Mouse (Mus musculus) cortical plate, adult 2 months (tissue): Measurements from ENCODE around the gene Atp2c1. TPM values are rescaled to one million over a fixed set of nuclear protein-coding genes. Genes with fewer than 3 reads are reported as not detected.

ENCODE experiments used
- H3K27ac ChIP-seq: fragments of 200-500 bp; 2 replicates; pipeline ENCODE4 v1.5.1; 2012; ENCODE audit warnings: low read length, control low read depth, inconsistent platforms; ENCODE audit not compliant: insufficient read depth
- H3K4me1 ChIP-seq: fragments of 200-500 bp; 2 replicates; pipeline ENCODE4 v1.6.1; 2011; ENCODE audit warnings: low read length; ENCODE audit not compliant: control insufficient read depth, insufficient read depth
- H3K4me3 ChIP-seq: fragments of 200-500 bp; 2 replicates; pipeline ENCODE4 v1.5.1; 2011; ENCODE audit warnings: mild to moderate bottlenecking, low read length, control low read depth; ENCODE audit not compliant: insufficient read depth
- CTCF ChIP-seq: fragments of 200-500 bp; IDR thresholded peaks from 2 replicates; pipeline ENCODE4 v1.5.1; 2011; ENCODE audit warnings: mild to moderate bottlenecking, control low read depth, low read length; ENCODE audit not compliant: insufficient read depth; ENCODE audit errors: extremely low read depth
- POLR2A ChIP-seq: fragments of 200-500 bp; IDR thresholded peaks from 2 replicates; pipeline ENCODE4 v1.6.1; 2011; ENCODE audit warnings: mild to moderate bottlenecking, low read length, control low read depth; ENCODE audit not compliant: insufficient read depth; ENCODE audit errors: extremely low read depth
- polyA plus RNA-seq: library from polyadenylated mRNA; depleted of rRNA; stranded (reverse); fragments of >200 nt; gene quantifications from 2 replicates; pipeline ENCODE4 v1.2.3, GENCODE M21; 2012

The Atp2c1 gene
- polyA plus RNA-seq, 1 experiment = 131 TPM

GRCm38 (mm10) chr9:105492744-105493143 is 34.4 kb downstream of the Atp2c1 start:
- H3K4me1 ChIP-seq = peaks cover 10% of the 10 kb centered on the region
- no peak for TF ChIP-seq CTCF
- no peak for TF ChIP-seq POLR2A
- H3K4me3 ChIP-seq = no peak overlapping the region; the same call in 1 of the 2 replicates

DNA sequence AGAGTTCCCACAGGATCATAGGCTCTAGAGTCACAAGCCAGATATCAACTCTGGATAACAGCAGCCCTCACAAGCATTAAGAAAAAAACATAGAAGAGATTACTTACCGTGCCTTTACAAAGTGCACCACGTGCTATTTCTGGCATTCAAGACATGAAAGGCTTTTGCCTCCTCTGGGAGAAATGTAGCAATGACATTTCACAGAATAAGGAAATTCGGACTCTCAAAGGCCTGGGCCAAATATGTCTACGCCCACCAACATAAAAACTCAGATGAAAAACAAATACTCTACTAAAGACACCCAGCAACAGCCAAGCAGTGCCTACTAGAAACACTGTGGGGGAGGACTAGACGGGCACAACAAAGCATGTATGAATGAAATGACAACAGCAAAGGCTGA is 38.8 kb downstream of the Atp2c1 start:
- Histone ChIP-seq H3K4me3 (no peak overlapping the region), H3K27ac (no peak overlapping the region), H3K4me1 (peaks cover 25% of the 10 kb centered on the region)
- TF ChIP-seq CTCF (no peak), POLR2A (no peak)

More at GRCm38 (mm10) chr9:105492744-105493143, 34.4 kb downstream of the Atp2c1 start:
- no peak overlapping the region for H3K27ac ChIP-seq

- TF ChIP-seq POLR2A (no peak), CTCF (no peak)
- Histone ChIP-seq H3K4me1 (peaks cover 34% of the 10 kb centered on the region), H3K27ac (peak overlapping the region; percentile 48; the same call in 1 of the 2 replicates), H3K4me3 (no peak overlapping the region)
Measured at GRCm38 (mm10) chr9:105484338-105485084, 42.6 kb downstream of the Atp2c1 start.

DNA sequence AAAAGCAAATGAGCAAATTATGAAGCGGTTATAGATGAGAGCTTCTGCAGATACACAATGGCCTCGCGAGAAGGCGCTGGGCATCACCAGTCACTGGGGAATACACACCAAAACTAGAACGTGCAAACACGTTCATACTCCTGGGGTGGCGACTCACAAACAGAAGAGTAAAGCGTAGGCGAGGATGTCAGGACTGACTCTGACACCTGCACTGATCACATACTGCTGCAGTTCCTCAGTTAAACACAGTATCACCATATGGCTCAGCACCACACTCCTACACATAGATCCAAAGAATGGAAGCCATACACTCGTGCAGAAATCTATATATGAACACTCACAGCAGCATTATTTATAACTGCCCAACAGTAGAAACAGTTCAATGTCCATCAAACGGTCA is 43.2 kb downstream of the Atp2c1 start:
- Histone ChIP-seq H3K27ac (no peak overlapping the region), H3K4me3 (no peak overlapping the region), H3K4me1 (peaks cover 33% of the 10 kb centered on the region)
- TF ChIP-seq CTCF = no peak
- no peak for TF ChIP-seq POLR2A

GRCm38 (mm10) chr9:105482715-105483510 is 44.2 kb downstream of the Atp2c1 start:
- no peak for TF ChIP-seq POLR2A
- H3K4me3 ChIP-seq = no peak overlapping the region
- H3K27ac ChIP-seq = no peak overlapping the region
- H3K4me1 ChIP-seq = peaks cover 31% of the 10 kb centered on the region

DNA sequence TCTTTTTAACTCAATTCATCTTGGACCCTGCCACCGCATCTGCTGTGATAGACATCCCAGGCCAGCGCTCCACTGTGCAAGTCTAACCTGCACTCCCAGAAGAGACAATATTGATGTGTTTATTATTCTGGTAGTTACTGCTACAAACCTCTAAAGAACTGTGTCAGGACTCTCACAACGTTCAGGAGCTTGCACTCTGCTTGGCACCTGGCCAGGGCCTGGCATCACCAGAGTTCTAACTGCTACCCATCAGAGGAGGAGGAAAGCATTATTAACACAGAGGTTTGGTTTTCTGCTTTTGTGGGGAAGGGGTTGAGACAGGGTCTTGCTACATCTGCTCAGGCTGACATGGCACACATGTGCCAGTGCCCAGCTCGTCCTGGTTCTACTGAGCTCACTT is 45.0 kb downstream of the Atp2c1 start:
- Histone ChIP-seq H3K27ac (no peak overlapping the region), H3K4me1 (peaks cover 29% of the 10 kb centered on the region), H3K4me3 (no peak overlapping the region)
- no peak for TF ChIP-seq CTCF
- TF ChIP-seq POLR2A = no peak

DNA sequence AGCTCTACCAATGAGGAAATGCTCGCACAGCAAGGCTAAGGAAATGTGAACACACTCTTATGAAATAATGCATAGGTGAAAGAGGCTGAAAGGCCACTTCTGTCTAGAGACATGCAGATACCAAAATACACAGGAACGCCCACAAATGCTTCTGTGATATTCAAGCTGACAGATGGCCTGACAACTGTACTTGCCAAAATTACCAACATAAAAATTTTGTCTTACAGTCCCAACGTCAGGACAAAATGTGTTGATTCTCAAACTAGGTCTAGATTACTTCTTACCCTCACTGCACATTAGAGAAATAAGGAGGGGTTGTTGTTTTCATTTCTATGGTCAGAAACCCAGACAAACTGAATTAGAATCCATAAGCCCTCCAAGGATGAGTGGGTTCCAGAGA is 51.0 kb downstream of the Atp2c1 start:
- no peak for TF ChIP-seq POLR2A
- TF ChIP-seq CTCF = no peak
- peaks cover 11% of the 10 kb centered on the region; the same call in 1 of the 2 replicates for H3K4me1 ChIP-seq
- H3K27ac ChIP-seq = peak overlapping the region; percentile 74
- no peak overlapping the region for H3K4me3 ChIP-seq

DNA sequence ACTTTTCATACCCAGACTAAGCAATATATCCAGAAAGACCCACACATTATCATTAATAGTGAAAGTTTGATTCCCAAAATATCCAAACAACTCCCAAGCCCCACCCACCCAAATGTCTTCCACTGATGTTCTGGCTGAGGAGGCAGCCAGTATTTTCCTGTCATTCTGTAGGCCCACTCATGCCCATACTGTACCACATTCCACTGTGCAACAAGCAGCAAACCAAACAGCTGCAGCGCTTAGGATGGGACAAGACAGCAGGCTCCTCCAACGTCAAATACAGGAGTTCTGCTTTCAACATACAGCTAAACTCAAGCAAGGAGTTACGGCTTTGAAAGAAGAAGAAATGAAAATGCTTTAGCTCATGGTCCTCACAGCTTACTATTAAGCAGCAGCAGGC is 52.2 kb downstream of the Atp2c1 start:
- Histone ChIP-seq H3K4me1 (peaks cover 7% of the 10 kb centered on the region; the same call in 1 of the 2 replicates), H3K27ac (no peak overlapping the region), H3K4me3 (no peak overlapping the region)
- no peak for TF ChIP-seq CTCF
- no peak for TF ChIP-seq POLR2A

GRCm38 (mm10) chr9:105467787-105468186 is 59.3 kb downstream of the Atp2c1 start:
- TF ChIP-seq CTCF (peak; percentile 14; the same call in 1 of the 2 replicates), POLR2A (no peak)
- H3K4me3 ChIP-seq = no peak overlapping the region
- H3K4me1 ChIP-seq = no peaks in the 10 kb centered on the region
- no peak overlapping the region for H3K27ac ChIP-seq

DNA sequence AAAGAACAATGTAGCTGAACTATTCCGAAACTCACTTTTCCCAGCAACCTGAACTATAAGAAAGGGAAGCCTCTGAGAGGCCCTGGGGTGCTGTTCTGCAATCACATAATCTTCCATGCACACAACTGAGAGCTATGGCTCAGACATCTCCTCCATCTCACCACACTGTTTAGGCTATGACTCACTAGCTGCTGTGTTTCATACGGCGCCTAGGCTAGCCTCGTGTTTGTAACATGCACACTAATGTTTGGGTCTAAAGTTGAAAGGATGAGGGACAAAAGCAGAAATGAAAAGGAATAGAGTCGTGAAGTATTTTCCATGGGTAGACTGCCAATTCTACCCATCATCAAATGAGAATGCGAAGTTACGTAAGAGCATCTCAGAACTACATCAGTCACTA is 65.6 kb downstream of the Atp2c1 start:
- TF ChIP-seq CTCF (no peak), POLR2A (no peak)
- Histone ChIP-seq H3K4me3 (no peak overlapping the region), H3K4me1 (peaks cover 3% of the 10 kb centered on the region; the same call in 1 of the 2 replicates), H3K27ac (no peak overlapping the region)
